Mouse (Mus musculus) midbrain, embryonic 12.5 days (tissue): ENCODE measurements around the gene Ppid. TPM values are rescaled to one million over a fixed set of nuclear protein-coding genes. Genes with fewer than 3 reads are reported as not detected.
A peak's percentile ranks its signal among the peaks of the same experiment; 100 is the strongest.

Experiments
- ATAC-seq: fragments of 200-750 bp; cut with Nextera tagmentation; 2 replicates; pipeline ENCODE4 v1.8.0; 2017; ENCODE audit warnings: low read depth, moderate TSS enrichment, moderate library complexity; ENCODE audit not compliant: low FRiP score
- H3K27ac ChIP-seq: fragments of 300-500 bp; sonication (generic); replicated peaks from 2 replicates; pipeline ENCODE4 v1.5.1; 2016; ENCODE audit warnings: mild to moderate bottlenecking
- H3K27me3 ChIP-seq: fragments of 300-500 bp; sonication (generic); 2 replicates; pipeline ENCODE4 v1.6.1; 2016; ENCODE audit warnings: mild to moderate bottlenecking
- H3K36me3 ChIP-seq: fragments of 300-500 bp; sonication (generic); 2 replicates; pipeline ENCODE4 v1.6.1; 2016
- H3K4me1 ChIP-seq: fragments of 300-500 bp; sonication (generic); 2 replicates; pipeline ENCODE4 v1.6.1; 2016
- H3K4me2 ChIP-seq: fragments of 300-500 bp; sonication (generic); replicated peaks from 2 replicates; pipeline ENCODE4 v1.6.1; 2016; ENCODE audit warnings: mild to moderate bottlenecking, moderate library complexity
- H3K4me3 ChIP-seq: fragments of 300-500 bp; sonication (generic); 2 replicates; pipeline ENCODE4 v1.5.1; 2016; ENCODE audit warnings: mild to moderate bottlenecking
- H3K9ac ChIP-seq: fragments of 300-500 bp; sonication (generic); replicated peaks from 2 replicates; pipeline ENCODE4 v1.6.1; 2016; ENCODE audit warnings: mild to moderate bottlenecking, moderate library complexity
- H3K9me3 ChIP-seq: fragments of 300-500 bp; sonication (generic); 2 replicates; pipeline ENCODE4 v1.6.1; 2016; ENCODE audit warnings: mild to moderate bottlenecking
- WGBS: fragments of 180-500 bp; shearing (Covaris S2); methylation state at CpG from one replicate; pipeline ENCODE4 v1.1.7; 2016; 5-methylcytosine and 5-hydroxymethylcytosine counted together
- polyA plus RNA-seq: library from polyadenylated mRNA; unstranded; fragments of >200 nt; fragmentation: Nextera tagmentation; extraction: Ambion mirVana; gene quantifications from 2 replicates; pipeline ENCODE4 v1.2.1, GENCODE M21; 2016

The Ppid gene
- polyA plus RNA-seq, 1 experiment from 2014 or later: 170 TPM

GRCm38 (mm10) chr3:79627484-79628181, 36.5 kb downstream of the Ppid start:
- Histone ChIP-seq H3K27ac (no peak overlapping the region), H3K9me3 (0 out of 2 replicates have a peak, but pooled peaks cover 7% of the 10 kb centered on the region)
- 37% methylated on average over 10 of the region's 10 CpGs for WGBS

GRCm38 (mm10) chr3:79628182-79628560, 37.0 kb downstream of the Ppid start:
- Histone ChIP-seq H3K4me2 (peak overlapping the region; percentile 87), H3K9ac (peak overlapping the region; percentile 65), H3K36me3 (peaks cover 22% of the 10 kb centered on the region), H3K27ac (peak overlapping the region; percentile 77), H3K4me3 (peak overlapping the region; percentile 73), H3K9me3 (0 out of 2 replicates have a peak, but pooled peaks cover 7% of the 10 kb centered on the region), H3K27me3 (no peaks in the 10 kb centered on the region), H3K4me1 (peaks cover 11% of the 10 kb centered on the region)
- no peak for ATAC-seq
- WGBS: 0% methylated on average over 9 of the region's 9 CpGs

More at GRCm38 (mm10) chr3:79627484-79628181, 36.5 kb downstream of the Ppid start:
- Histone ChIP-seq H3K4me3 (peak overlapping the region; percentile 73), H3K27me3 (no peaks in the 10 kb centered on the region), H3K36me3 (peaks cover 24% of the 10 kb centered on the region), H3K4me1 (peaks cover 11% of the 10 kb centered on the region), H3K9ac (peak overlapping the region; percentile 65), H3K4me2 (peak overlapping the region; percentile 87)
- ATAC-seq: no peak

GRCm38 (mm10) chr3:79628561-79629415, 37.6 kb downstream of the Ppid start, which contains the start of gene 4930579G24Rik:
4930579G24Rik (plus strand) TSS chr3:79629079.
- H3K27ac ChIP-seq: peak within 1 kb of the TSS; percentile 77

GRCm38 (mm10) chr3:79629416-79629730, 38.2 kb downstream of the Ppid start, which contains the start of gene Etfdh:
Etfdh (minus strand) TSS chr3:79629500.
- H3K4me2 ChIP-seq: peak within 1 kb of the TSS; percentile 87
- WGBS: 2% methylated on average over 11 of the region's 11 CpGs
- no peaks in the 10 kb centered on the region for H3K27me3 ChIP-seq
- H3K9me3 ChIP-seq: 0 out of 2 replicates have a peak, but pooled peaks cover 10% of the 10 kb centered on the region
- H3K27ac ChIP-seq: peak within 1 kb of the TSS; percentile 77
- peak within 1 kb of the TSS; percentile 73 for H3K4me3 ChIP-seq
- ATAC-seq: no peak; the same call in 1 of the 2 replicates
- peaks cover 26% of the 10 kb centered on the region for H3K36me3 ChIP-seq
- H3K4me1 ChIP-seq: peaks cover 11% of the 10 kb centered on the region
- peak within 1 kb of the TSS; percentile 78 for H3K9ac ChIP-seq

More at GRCm38 (mm10) chr3:79628561-79629415, 37.6 kb downstream of the Ppid start, which contains the start of gene 4930579G24Rik:
- H3K9ac ChIP-seq: peak within 1 kb of the TSS; percentile 78
- peak within 1 kb of the TSS; percentile 87 for H3K4me2 ChIP-seq
- peaks cover 24% of the 10 kb centered on the region for H3K36me3 ChIP-seq
- peak within 1 kb of the TSS; percentile 73 for H3K4me3 ChIP-seq
- peak; percentile 98 for ATAC-seq
- 0 out of 2 replicates have a peak, but pooled peaks cover 8% of the 10 kb centered on the region for H3K9me3 ChIP-seq
- peaks cover 11% of the 10 kb centered on the region for H3K4me1 ChIP-seq
- WGBS: under 1% methylated on average over 60 of the region's 60 CpGs
- H3K27me3 ChIP-seq: no peaks in the 10 kb centered on the region

- WGBS: 90% methylated on average over 6 of the region's 6 CpGs
- no peak for ATAC-seq
- no peak overlapping the region for H3K4me3 ChIP-seq
These were observed 61.0 kb downstream of the Ppid start for GRCm38 (mm10) chr3:79652129-79652528.

More at GRCm38 (mm10) chr3:79652129-79652528, 61.0 kb downstream of the Ppid start:
- H3K4me1 ChIP-seq: no peaks in the 10 kb centered on the region
- H3K4me2 ChIP-seq: no peak overlapping the region
- H3K27ac ChIP-seq: no peak overlapping the region
- H3K27me3 ChIP-seq: no peaks in the 10 kb centered on the region
- H3K9ac ChIP-seq: no peak overlapping the region
- H3K36me3 ChIP-seq: no peaks in the 10 kb centered on the region
- H3K9me3 ChIP-seq: no peaks in the 10 kb centered on the region

Other genes with a start within 250 kb of the Ppid start
- gene Fnip2, start 23.5 kb upstream of the Ppid start, polyA plus RNA-seq: 7.0 and 7.4 TPM in 2 replicates
- 17.8 and 21.3 TPM in 2 replicates for gene 4930579G24Rik, start 37.7 kb downstream of the Ppid start, polyA plus RNA-seq
- 45.2 and 48.2 TPM in 2 replicates for gene Etfdh, start 38.2 kb downstream of the Ppid start, polyA plus RNA-seq
- 0.05 TPM in 1 of 2 replicates, not detected in the other for gene Rxfp1, start 146.5 kb downstream of the Ppid start, polyA plus RNA-seq